Mouse (Mus musculus) kidney, postnatal 0 days (tissue): ENCODE data around the gene Ccdc97. TPM values are rescaled to one million over a fixed set of nuclear protein-coding genes. Genes with fewer than 3 reads are reported as not detected.

Experiments
- ATAC-seq: fragments of 200-750 bp; cut with Nextera tagmentation; replicated peaks from 2 replicates; pipeline ENCODE4 v1.8.0; 2017; ENCODE audit warnings: low read depth, moderate number of reproducible peaks, moderate TSS enrichment, moderate library complexity; ENCODE audit not compliant: low FRiP score
- DNase-seq: peaks from one replicate; pipeline ENCODE4 v3.0.0-alpha.2; 2016; ENCODE audit warnings: low spot score
- H3K27ac ChIP-seq: fragments of 300-500 bp; sonication (generic); 2 replicates; pipeline ENCODE4 v1.5.1; 2014; ENCODE audit warnings: mild to moderate bottlenecking
- H3K27me3 ChIP-seq: fragments of 300-500 bp; sonication (generic); 2 replicates; pipeline ENCODE4 v1.6.1; 2014; ENCODE audit warnings: low read length, mixed read lengths; ENCODE audit not compliant: insufficient read depth
- H3K36me3 ChIP-seq: fragments of 300-500 bp; sonication (generic); 2 replicates; pipeline ENCODE4 v1.6.1; 2014; ENCODE audit warnings: low read length, mixed read lengths; ENCODE audit not compliant: insufficient read depth
- H3K4me1 ChIP-seq: fragments of 300-500 bp; sonication (generic); replicated peaks from 2 replicates; pipeline ENCODE4 v1.6.1; 2014; ENCODE audit warnings: antibody characterized with exemption, low read length, mixed read lengths; ENCODE audit not compliant: insufficient read depth
- H3K4me2 ChIP-seq: fragments of 300-500 bp; sonication (generic); 2 replicates; pipeline ENCODE4 v1.6.1; 2014; ENCODE audit warnings: mild to moderate bottlenecking, low read length, moderate library complexity, mixed read lengths
- H3K4me3 ChIP-seq: fragments of 300-500 bp; sonication (generic); replicated peaks from 2 replicates; pipeline ENCODE4 v1.5.1; 2014; ENCODE audit warnings: low read depth, low read length
- H3K9ac ChIP-seq: fragments of 300-500 bp; sonication (generic); 2 replicates; pipeline ENCODE4 v1.6.1; 2014; ENCODE audit warnings: low read depth, low read length
- H3K9me3 ChIP-seq: fragments of 300-500 bp; sonication (generic); replicated peaks from 2 replicates; pipeline ENCODE4 v1.6.1; 2016; ENCODE audit warnings: low read length, inconsistent platforms, mixed read lengths
- CTCF ChIP-seq: IDR thresholded peaks from 2 replicates; pipeline ENCODE4 v1.5.1; 2016; ENCODE audit warnings: antibody characterized with exemption, low read depth, mild to moderate bottlenecking, moderate library complexity
- WGBS: fragments of 180-500 bp; shearing (Covaris S2); extraction: QIAGEN DNeasy Blood & Tissue Kit; methylation state at CpG from one replicate; pipeline ENCODE4 v1.1.7; 2014; 5-methylcytosine and 5-hydroxymethylcytosine counted together
- polyA plus RNA-seq: library from polyadenylated mRNA; unstranded; fragments of >200 nt; fragmentation: Nextera tagmentation; extraction: Ambion mirVana; gene quantifications from 2 replicates; pipeline ENCODE4 v1.2.1, GENCODE M21; 2015

The Ccdc97 gene
- polyA plus RNA-seq = 18.8 and 19.4 TPM in 2 replicates

DNA sequence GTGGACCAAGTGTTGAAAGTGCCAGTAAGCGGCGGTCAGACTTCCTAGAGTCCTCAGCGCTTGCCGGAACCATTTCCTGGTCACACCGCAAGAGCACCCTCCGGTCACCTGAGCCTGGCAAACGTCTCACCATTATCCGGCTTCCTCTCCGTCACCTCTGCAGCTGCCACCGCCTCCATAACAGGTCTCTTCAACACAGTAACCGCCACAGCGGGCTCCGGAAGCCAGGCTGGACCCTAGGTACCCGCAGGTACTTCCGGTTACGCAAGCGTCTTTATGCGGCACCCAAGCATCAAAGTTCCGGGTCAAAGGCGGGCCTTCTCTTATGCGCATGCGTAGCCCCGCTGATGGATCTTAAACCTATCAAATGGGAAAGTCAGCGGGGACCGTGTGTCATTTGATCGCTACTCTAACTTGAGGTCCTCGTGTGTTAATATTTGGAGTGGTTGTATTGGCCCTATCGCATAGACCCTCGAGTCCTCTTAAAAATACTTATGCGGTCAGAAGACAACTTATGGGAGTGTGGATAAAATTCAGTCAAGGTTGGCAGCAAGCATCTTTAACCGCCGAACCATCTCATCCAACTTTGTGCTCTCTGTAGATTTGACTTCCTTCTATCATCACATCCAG lies at the start of gene Ccdc97:
Ccdc97 (minus strand) TSS at position 301 of the 630 bp plus-strand sequence.
- peaks cover 51% of the 10 kb centered on the region for H3K36me3 ChIP-seq
- H3K9ac ChIP-seq = peak within 1 kb of the TSS; percentile 71

DNA sequence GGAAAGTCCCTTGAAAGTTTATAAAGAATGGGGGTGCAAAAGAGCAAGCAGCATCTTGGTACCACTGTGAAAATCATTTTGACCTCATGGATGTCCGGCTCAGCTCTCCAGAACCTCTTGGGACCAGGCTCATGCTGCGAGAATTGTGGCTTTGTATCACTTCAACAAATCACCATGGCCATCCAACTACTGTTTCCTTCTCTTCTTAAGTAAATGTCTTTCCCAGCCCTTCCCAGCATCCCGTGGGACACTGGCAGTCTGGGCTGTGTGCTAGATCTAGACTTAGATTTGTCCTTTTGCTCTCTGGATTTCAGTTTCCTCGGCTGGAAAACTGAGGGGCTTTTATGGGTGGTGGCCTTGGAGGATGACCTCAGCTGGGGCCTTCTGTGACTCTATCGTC lies 49.3 kb upstream of the Ccdc97 start:
- no peak for ATAC-seq
- Histone ChIP-seq H3K27ac (no peak overlapping the region), H3K4me2 (no peak overlapping the region)

More for the DNA sequence above, at the start of gene Ccdc97:
- H3K9me3 ChIP-seq = no peaks in the 10 kb centered on the region
- peak; percentile 80 for ATAC-seq
- peak within 1 kb of the TSS; percentile 83 for H3K4me2 ChIP-seq
- H3K4me1 ChIP-seq = peaks cover 8% of the 10 kb centered on the region; the same call in 1 of the 2 replicates
- peak within 1 kb of the TSS; percentile 66 for H3K4me3 ChIP-seq
- peak; percentile 97 for DNase-seq
- WGBS = 4% methylated on average over 32 of the region's 32 CpGs
- no peak for TF ChIP-seq CTCF
- H3K27ac ChIP-seq = peak within 1 kb of the TSS; percentile 90
- H3K27me3 ChIP-seq = no peaks in the 10 kb centered on the region

DNA sequence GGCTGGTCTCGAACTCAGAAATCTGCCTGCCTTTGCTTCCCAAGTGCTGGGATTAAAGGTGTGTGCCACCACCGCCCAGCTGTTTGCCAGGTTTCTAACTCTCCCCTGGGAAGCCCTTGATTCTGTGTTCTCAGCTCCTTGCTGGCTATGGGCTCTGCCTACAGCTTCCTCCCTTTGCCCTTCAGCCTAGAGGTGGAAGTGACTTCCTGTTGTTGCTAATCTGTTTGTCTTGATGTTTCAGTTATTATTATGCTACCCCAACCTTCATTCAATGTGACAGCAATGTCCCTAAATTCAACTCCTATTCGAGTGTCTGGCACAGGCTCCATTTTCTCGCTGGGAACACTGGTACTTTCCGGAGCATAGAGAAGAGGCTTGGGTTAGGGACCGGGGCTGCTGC lies 47.2 kb upstream of the Ccdc97 start:
- no peak overlapping the region for H3K4me2 ChIP-seq
- H3K4me1 ChIP-seq = no peaks in the 10 kb centered on the region
- no peak overlapping the region for H3K9ac ChIP-seq
- H3K27ac ChIP-seq = no peak overlapping the region
- no peak overlapping the region for H3K4me3 ChIP-seq
- no peak for TF ChIP-seq CTCF
- H3K9me3 ChIP-seq = no peaks in the 10 kb centered on the region
- H3K27me3 ChIP-seq = no peaks in the 10 kb centered on the region
- DNase-seq (no peak), ATAC-seq (no peak)
- 89% methylated on average over 6 of the region's 6 CpGs for WGBS
- H3K36me3 ChIP-seq = peaks cover 23% of the 10 kb centered on the region; the same call in 1 of the 2 replicates

More for the DNA sequence above, 49.3 kb upstream of the Ccdc97 start:
- no peaks in the 10 kb centered on the region for H3K27me3 ChIP-seq
- no peaks in the 10 kb centered on the region for H3K9me3 ChIP-seq
- H3K36me3 ChIP-seq = peaks cover 34% of the 10 kb centered on the region; the same call in 1 of the 2 replicates
- no peak for DNase-seq
- no peak overlapping the region for H3K9ac ChIP-seq
- WGBS = 82% methylated on average over 5 of the region's 5 CpGs
- no peak for TF ChIP-seq CTCF
- no peak overlapping the region for H3K4me3 ChIP-seq
- no peaks in the 10 kb centered on the region for H3K4me1 ChIP-seq

DNA sequence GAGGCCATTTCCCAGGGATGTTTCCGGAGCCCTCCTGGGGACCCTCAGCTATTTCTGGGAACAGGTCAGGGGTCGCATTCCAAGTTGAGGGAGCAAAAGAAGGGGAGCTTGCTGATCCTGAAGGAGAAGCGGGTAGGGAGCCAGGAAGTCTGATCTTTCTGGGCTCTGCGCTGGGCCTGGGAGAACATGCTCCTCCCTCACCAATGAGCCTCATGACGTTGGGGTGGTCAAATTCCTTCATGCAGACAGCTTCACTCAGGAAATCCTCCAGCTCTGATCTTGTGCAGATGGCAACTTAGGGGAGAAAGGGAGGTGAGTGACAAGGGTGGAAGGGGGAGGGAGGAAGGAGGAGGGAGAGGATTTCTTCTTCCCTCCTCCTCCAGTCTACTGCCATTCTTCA lies 45.3 kb upstream of the Ccdc97 start:
- 48% methylated on average over 5 of the region's 5 CpGs for WGBS
- peaks cover 25% of the 10 kb centered on the region; the same call in 1 of the 2 replicates for H3K36me3 ChIP-seq
- H3K27ac ChIP-seq = peak overlapping the region; percentile 85
- no peaks in the 10 kb centered on the region for H3K27me3 ChIP-seq
- DNase-seq (peak; percentile 84), ATAC-seq (peak; percentile 23; the same call in 1 of the 2 replicates)
- H3K4me2 ChIP-seq = no peak overlapping the region; the same call in 1 of the 2 replicates
- no peak overlapping the region for H3K4me3 ChIP-seq
- no peak for TF ChIP-seq CTCF
- no peak overlapping the region for H3K9ac ChIP-seq
- no peaks in the 10 kb centered on the region for H3K9me3 ChIP-seq
- H3K4me1 ChIP-seq = no peaks in the 10 kb centered on the region

DNA sequence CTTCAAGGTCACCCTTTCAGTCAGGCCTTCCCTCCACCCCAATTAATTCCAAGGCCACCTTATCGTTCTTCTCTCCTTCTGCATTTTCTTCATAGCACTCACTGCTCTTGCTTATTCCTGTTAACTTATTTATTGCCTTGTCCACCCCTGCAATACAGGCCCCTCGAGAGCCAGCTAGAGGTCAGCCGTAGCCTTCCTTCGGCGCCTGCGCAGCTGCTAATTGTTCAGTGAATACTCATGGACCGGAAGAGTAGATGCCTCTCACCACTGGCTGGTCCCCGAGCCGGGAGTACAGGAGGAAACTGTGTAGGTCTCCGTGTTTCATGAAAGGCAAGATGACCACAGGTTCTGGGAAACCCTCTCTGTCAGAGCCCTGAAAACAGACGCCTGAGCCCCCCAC lies 44.8 kb upstream of the Ccdc97 start:
- peak; percentile 90 for DNase-seq
- H3K27ac ChIP-seq = peak overlapping the region; percentile 85
- no peak overlapping the region for H3K9ac ChIP-seq
- 46% methylated on average over 11 of the region's 11 CpGs for WGBS
- no peak overlapping the region; the same call in 1 of the 2 replicates for H3K4me2 ChIP-seq
- H3K9me3 ChIP-seq = no peaks in the 10 kb centered on the region
- no peak for TF ChIP-seq CTCF
- H3K36me3 ChIP-seq = peaks cover 25% of the 10 kb centered on the region; the same call in 1 of the 2 replicates
- H3K27me3 ChIP-seq = no peaks in the 10 kb centered on the region
- no peaks in the 10 kb centered on the region for H3K4me1 ChIP-seq
- peak; percentile 61; the same call in 1 of the 2 replicates for ATAC-seq
- H3K4me3 ChIP-seq = no peak overlapping the region

DNA sequence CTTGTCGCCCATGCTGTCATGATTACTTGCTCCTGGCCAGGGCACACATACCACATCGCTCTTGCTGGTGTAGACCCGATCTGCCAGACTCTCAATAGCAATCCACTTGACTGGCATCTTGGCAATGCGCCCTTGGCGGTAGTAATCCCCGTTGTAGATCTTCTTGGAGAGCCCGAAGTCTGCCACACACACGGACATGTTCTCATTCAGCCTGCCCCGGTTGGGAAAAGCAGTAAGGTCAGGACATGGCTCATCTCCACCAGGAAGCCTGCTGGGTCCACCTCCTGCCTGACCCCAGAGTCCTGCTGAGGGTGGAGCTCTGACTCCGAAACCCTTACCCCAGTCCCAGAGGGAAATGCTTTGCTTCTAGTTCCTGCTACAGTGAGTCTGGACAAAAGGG lies 42.5 kb upstream of the Ccdc97 start:
- WGBS = 74% methylated on average over 10 of the region's 10 CpGs

More for the DNA sequence above, 42.5 kb upstream of the Ccdc97 start:
- ATAC-seq (no peak), DNase-seq (no peak)
- Histone ChIP-seq H3K4me2 (no peak overlapping the region), H3K9ac (no peak overlapping the region), H3K27ac (no peak overlapping the region), H3K27me3 (no peaks in the 10 kb centered on the region), H3K36me3 (0 out of 2 replicates have a peak, but pooled peaks cover 14% of the 10 kb centered on the region), H3K4me3 (no peak overlapping the region), H3K9me3 (no peaks in the 10 kb centered on the region), H3K4me1 (no peaks in the 10 kb centered on the region)
- no peak for TF ChIP-seq CTCF
